Mouse (Mus musculus) gastrocnemius, adult 8-10 months (tissue): ENCODE measurements around the gene Akap7. TPM values are rescaled to one million over a fixed set of nuclear protein-coding genes. Genes with fewer than 3 reads are reported as not detected.
"Not testable (repeated sequence)": the region's sequence is repeated elsewhere in the genome, so short reads cannot be mapped to it uniquely, and the experiment has no call there.

Source experiments
- DNase-seq, 2 experiments: peaks; one replicate each; pipeline ENCODE4 v3.0.0; 2022; ENCODE audit warnings: low spot score in 2 of 2
- total RNA-seq, 4 experiments: library from RNA; stranded (reverse); gene quantifications; 2 replicates each; pipeline ENCODE4 v1.2.4; 2022

Gene Akap7
- total RNA-seq, 4 experiments from 2014 or later = 12.8 to 19.5 (median 16.1) TPM

DNA sequence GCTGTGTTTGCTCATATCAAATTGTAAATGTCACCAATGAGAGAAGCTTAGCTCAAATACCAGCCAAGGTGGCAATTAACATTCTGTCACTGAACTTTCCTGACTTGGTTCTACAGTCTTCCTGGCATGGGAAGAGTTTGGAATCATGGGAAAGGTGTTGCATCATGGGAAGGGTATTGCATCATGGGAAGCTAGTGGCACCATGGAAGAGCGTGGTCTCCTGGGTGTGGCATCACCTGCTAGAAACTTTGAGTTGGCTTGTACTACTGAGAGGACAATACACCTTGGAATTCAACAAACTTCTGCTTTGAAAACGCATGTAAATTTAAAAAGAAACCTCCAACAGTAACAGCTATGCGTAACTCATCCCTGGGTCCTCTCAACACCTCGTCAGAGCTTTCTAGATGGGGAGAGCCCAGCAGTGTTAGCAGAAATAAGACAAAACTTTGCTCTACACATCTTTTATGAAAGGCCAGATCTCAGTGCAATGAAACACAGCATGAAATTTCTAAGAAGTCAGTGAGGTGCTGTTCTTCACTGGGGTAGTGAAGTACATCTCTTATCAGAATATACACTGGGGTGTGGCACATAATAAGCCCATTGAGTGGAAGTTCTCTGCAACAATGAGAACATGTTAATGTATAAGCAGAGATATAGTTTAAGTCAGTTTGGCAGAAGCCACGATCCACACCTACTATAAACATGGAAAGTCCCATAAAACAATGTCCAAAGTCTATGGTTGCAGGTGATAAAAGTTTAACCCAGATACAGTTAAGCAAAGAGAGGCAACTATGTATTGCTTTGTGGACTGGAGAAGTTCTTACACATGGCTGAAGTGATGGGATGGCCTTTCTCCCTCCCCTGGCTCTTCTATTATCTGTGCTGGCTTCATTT, 115.2 kb downstream of the Akap7 start:
- DNase-seq = no peak

DNA sequence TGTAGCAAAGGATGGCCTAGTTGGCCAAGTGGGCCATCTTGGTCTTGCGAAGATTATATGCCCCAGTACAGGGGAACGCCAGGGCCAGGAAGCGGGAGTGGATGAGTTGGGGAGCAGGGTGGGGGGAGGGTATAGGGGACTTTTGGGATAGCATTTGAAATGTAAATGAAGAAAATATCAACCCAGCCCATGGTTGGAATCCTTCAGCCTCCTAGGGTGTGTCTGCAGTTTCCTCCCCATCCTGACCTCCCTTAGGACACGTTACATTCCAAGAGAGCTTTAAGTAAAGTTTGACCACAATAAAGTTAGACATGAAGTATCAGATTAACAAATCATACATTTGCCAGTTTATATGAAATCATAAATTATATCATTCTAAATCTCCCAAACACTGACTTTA, 116.5 kb downstream of the Akap7 start:
- DNase-seq = no peak

DNA sequence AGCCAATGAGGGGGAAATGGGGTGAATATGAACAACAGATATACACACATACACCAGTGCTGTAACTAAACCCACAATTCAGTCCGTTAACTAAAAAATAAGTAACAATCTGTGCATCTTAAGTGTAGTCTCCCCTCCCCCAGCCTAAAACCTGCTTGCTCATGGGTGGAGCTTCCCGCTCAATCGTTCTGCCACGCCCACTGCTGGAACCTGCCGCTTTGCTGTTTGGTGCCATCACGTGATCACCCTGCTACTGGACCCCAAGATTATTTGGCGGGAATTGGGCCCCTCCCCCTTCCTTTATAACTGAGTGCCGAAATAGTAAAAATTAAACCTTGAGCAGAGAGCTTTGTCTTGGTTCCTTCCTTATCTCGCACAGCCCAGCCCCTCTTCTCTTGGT, 121.4 kb downstream of the Akap7 start:
- DNase-seq = not testable (repeated sequence)

- DNase-seq = no peak
Observed at GRCm38 (mm10) chr10:25185691-25186090, 122.0 kb downstream of the Akap7 start.

DNA sequence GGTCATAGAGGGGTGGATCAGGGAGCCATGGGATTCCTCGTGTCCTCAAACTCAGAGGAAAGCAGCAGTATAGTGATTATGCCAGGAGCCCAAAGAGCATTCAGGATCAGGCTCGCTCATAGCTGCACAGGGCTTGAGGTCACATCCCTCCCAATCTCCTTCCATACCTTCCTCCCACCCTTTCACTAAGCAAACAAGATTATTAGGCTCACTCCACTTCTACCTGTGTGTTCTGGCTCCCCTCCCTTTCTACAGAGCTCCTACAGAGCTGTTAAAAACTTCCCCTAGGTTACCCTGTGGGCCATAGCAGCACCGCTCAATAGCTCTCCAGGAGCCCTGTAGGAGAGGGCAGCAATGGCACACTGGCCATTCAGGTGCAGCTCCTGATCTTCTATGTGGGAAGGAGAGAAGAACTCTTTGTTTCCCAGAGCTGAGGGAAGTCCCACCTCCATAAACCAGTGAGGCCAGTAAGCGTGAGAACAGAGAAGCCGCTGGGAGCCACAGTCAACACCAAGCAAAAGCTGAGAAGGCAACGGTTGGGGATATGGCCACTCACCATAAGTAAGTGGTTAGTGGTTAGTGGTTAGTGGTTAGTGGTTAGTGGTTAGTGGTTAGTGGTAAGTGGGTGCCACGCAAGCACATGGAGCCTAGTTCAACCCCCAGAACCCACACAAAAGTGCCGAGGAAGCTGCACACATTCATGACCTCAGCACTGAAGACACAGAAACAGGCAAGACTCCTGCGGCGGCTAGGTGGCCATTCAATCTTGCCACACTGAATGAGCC, 122.7 kb downstream of the Akap7 start:
- no peak for DNase-seq

- no peak for DNase-seq
Observed at GRCm38 (mm10) chr10:25183271-25183670, 124.4 kb downstream of the Akap7 start.

DNA sequence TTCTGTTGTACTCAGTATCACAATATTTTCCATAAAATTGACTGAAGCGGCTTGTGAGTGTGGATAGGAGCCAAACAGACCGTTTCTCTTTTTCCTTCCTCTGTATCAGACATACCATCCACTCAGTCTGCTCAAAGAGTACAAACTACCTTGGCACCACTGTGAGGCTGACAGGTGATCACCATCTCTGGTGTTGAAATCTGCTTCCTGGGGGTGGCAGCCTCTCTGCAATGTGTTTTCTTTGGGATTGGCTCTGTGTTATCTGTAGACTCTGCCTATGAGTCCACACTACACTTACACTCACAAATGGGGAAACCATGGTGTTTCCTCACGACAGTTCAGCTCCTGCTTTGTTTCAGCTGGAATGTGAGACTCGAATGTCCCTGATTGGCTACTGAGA, 128.6 kb downstream of the Akap7 start:
- no peak for DNase-seq

DNA sequence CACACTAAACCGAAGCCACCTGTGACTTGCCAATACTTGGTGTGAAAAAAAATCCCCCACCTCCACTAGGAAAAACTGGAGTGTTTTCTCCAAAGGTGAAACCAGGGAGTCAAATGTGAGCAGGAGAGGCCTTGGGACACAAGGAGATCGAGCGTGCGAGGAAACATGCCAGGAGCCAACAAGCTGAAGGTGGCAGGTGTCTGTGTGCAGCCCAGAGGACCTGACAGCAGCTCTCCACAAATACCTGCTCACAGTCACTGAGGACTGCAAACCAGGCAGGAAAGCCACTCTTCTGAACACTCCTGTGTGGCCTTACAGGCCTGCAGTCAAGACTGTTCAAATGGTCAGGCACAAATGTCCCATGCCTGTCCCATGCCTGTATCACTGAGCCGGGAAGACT, 130.4 kb downstream of the Akap7 start:
- DNase-seq = no peak

- DNase-seq = no peak
Observed at GRCm38 (mm10) chr10:25174872-25175271, 132.8 kb downstream of the Akap7 start.

DNA sequence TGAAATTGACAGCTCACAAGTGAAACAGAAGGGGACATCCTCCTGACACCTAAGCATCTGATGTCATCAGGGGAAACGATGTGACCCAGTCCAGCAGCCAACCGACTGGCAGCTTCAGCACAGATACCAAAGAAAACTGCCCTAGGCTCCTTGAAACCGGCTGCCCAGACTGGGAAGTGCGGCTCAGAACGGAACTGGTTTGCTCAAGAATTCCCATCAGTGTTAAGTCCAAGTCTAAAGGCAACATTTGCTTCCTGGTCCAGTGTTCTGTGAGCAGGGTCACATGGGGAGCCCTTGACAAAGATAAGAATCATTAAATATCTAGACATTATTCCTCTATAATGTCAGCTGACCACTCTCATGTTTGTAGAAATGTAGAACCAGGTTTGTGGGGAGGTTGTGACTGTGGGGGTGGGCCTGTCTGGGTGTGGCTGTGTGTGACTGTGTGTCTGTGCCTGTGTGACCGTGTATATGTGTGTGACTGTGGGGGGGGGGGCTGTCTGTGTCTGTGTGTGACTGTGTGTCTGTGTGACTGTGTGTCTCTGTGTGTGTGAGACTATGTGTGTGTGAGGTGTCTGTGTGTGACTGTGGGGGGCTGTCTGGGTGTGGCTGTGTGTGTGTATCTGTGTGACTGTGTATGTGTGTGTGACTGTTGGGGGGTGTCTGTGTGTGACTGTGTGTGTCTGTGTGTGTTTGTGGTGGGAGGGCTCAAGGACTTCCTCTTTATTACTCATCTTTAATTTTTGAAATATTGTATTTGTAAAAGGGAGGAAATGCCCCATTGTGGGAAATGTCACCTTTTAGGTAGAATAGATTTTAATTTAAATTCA, 140.1 kb downstream of the Akap7 start:
- no peak for DNase-seq

- DNase-seq = not testable (repeated sequence)
Observed at GRCm38 (mm10) chr10:25163510-25163909, 144.2 kb downstream of the Akap7 start.

DNA sequence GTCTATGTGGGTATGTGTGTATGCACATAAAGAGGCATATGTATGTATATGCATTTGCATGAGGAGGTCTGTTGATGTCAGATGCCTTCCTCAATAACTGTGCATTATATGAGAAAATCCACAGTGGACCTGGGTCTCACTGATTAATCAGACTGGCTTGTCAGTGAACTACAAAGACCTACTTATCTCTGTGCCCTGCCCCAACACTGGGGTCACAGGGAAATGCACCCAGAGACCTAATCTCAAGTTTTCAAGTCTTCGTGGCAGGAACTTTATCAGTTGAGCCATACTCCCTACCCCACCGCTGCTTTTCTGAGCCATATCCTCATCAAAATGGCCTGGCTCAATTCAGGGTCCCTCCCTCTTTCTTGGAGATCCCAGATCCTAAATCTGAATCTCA, 146.0 kb downstream of the Akap7 start:
- no peak for DNase-seq

GRCm38 (mm10) chr10:25158651-25159050, 149.0 kb downstream of the Akap7 start:
- DNase-seq = no peak

GRCm38 (mm10) chr10:25157339-25157738, 150.3 kb downstream of the Akap7 start:
- DNase-seq = no peak

GRCm38 (mm10) chr10:25154225-25154624, 153.4 kb downstream of the Akap7 start:
- no peak for DNase-seq

DNA sequence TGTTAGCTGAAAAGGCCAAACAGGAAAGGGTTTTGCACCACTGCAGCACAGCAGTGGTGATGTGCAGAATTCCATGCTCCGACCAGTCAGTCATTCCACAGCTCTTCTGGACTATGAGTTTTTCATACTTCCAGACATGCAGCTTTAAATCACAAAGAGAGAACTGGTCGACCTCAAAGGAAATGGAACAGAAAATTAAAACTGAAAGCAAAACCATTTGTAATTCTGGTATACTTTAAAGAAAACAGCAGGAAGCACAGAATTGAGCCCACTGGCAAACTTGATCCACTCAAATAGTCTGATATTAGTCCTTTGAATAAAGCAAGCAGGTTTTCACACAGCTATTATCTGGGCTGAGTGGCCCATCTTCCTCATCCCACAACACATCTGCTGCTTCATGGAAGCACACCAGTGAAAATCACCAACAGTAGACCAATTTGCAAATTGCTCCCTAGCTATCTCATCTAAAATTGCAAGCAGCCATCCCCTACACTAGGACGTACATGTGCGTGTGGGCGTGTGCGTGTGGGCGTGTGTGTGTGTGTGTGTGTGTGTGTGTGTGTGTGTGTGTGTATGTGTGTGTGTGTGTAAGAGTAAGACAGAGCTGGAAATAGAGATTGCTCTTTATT, 156.4 kb downstream of the Akap7 start:
- DNase-seq = no peak

DNA sequence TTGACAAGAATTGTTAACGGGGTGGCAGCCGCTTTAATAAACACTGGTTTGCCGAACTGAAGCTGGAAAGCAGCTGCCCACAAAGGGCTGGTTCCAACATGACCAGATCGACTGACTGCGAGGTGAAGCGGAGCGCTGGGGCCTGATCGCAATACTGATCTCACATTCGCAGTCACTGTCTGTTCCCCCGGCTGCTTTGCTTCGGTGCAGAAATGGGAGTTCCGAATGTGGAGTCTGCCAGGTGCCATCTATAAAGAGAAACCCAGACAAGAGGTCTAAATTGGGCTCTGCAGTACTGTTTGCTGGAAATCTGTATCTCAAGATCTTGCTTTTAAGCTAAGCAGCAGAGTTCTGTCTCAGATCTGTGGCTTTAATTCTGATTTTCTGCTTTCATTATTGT, 161.8 kb downstream of the Akap7 start:
- DNase-seq = no peak

GRCm38 (mm10) chr10:25144787-25145761, 162.6 kb downstream of the Akap7 start:
- DNase-seq = no peak

- DNase-seq = no peak
Observed at GRCm38 (mm10) chr10:25141781-25142180, 165.9 kb downstream of the Akap7 start.
